ENCODE assay signal across 9 mouse cellular contexts in genomic region chr2:120076076-120076705, GRCm38 (mm10). TPM values are rescaled to one million over a fixed set of nuclear protein-coding genes. Genes with fewer than 3 reads are reported as not detected.
DNase-seq lines count a peak whose midpoint lies in the region; ATAC-seq and TF ChIP-seq lines count a peak whose summit lies in the region.
"Had no signal": no experiment of that assay in that cellular context is flagged by ENCODE, and none has a peak within 500 bp of the region (broad histone marks: within the 10 kb centered on the region; RNA-seq: fewer than 3 reads in every experiment).

No protein-coding gene starts in this region.

- no peak for TF ChIP-seq POLR2A in bone marrow macrophage, adult 2 months (IDR thresholded peaks at IDR 0.05; ENCODE audit: borderline replicate concordance, low read depth, low read length)

- peaks cover 44% of the 10 kb centered on the region for H3K27me3 ChIP-seq in E14TG2a.4 (ENCODE audit: insufficient read depth, low read length)
- peaks cover 59% of the 10 kb centered on the region for H3K27me3 ChIP-seq in forebrain, embryonic 10.5 days (ENCODE audit: poor library complexity, severe bottlenecking)
- H3K27me3 ChIP-seq in hindbrain, embryonic 13.5 days, result peaks cover 36% of the 10 kb centered on the region

- peak; percentile 57 for DNase-seq in forebrain, embryonic 10.5 days (ENCODE audit: extremely low spot score, low spot score)
- peak; percentile 42 to 51 for DNase-seq in left cerebral cortex, postnatal 25 days (ENCODE audit: low spot score in 2 of 2)
- DNase-seq in right cerebral cortex, postnatal 25 days, result peak; percentile 63
- DNase-seq in MN1 (ENCODE audit: low spot score), result no peak

- no peaks in the 10 kb centered on the region for H3K36me3 ChIP-seq in E14TG2a.4 (ENCODE audit: insufficient read depth, low read length)
- H3K36me3 ChIP-seq in forebrain, embryonic 10.5 days (replicated peaks), result no peaks in the 10 kb centered on the region
- H3K36me3 ChIP-seq in hindbrain, embryonic 13.5 days, result no peaks in the 10 kb centered on the region

- peak; percentile 72; the same call in 1 of the 2 replicates for ATAC-seq in hindbrain, embryonic 13.5 days (ENCODE audit: low FRiP score)
- peak; percentile 61 for ATAC-seq in megakaryocyte, adult 5-6 weeks (ENCODE audit: poor library complexity, severe bottlenecking)

- peak overlapping the region; percentile 78 for H3K4me3 ChIP-seq in E14TG2a.4 (replicated peaks; ENCODE audit: low read length)
- H3K4me3 ChIP-seq in bone marrow macrophage, adult 2 months (ENCODE audit: insufficient read depth, low read length), result peak overlapping the region; percentile 9; the same call in 1 of the 2 replicates
- H3K4me3 ChIP-seq in forebrain, embryonic 10.5 days, result peak overlapping the region; percentile 53
- peak overlapping the region; percentile 43 for H3K4me3 ChIP-seq in hindbrain, embryonic 13.5 days
- H3K4me3 ChIP-seq: myocyte had no signal

- no peak; the same call in 1 of the 2 replicates for TF ChIP-seq CTCF in E14TG2a.4 (conservative IDR thresholded peaks at IDR 0.05; ENCODE audit: low read length)
- TF ChIP-seq CTCF in bone marrow macrophage, adult 2 months (IDR thresholded peaks at IDR 0.05; ENCODE audit: low read depth, low read length), result no peak

- peak overlapping the region; percentile 2 for H3K9ac ChIP-seq in hindbrain, embryonic 13.5 days

- no peak overlapping the region for H3K27ac ChIP-seq in bone marrow macrophage, adult 2 months (ENCODE audit: insufficient read depth, low read depth, low read length)
- no peak overlapping the region for H3K27ac ChIP-seq in forebrain, embryonic 10.5 days
- H3K27ac ChIP-seq in hindbrain, embryonic 13.5 days, result no peak overlapping the region

- H3K4me2 ChIP-seq in hindbrain, embryonic 13.5 days, result peak overlapping the region; percentile 64

- H3K4me1 ChIP-seq in E14TG2a.4 (replicated peaks; ENCODE audit: low read depth, low read length), result peaks cover 31% of the 10 kb centered on the region
- H3K4me1 ChIP-seq in bone marrow macrophage, adult 2 months (ENCODE audit: control insufficient read depth, insufficient read depth, low read length), result 0 out of 2 replicates have a peak, but pooled peaks cover 2% of the 10 kb centered on the region
- H3K4me1 ChIP-seq in forebrain, embryonic 10.5 days, result peaks cover 14% of the 10 kb centered on the region
- peaks cover 11% of the 10 kb centered on the region for H3K4me1 ChIP-seq in hindbrain, embryonic 13.5 days (replicated peaks)

- no peaks in the 10 kb centered on the region for H3K9me3 ChIP-seq in E14TG2a.4 (ENCODE audit: low read length)
- H3K9me3 ChIP-seq in forebrain, embryonic 10.5 days, result no peaks in the 10 kb centered on the region
- no peaks in the 10 kb centered on the region for H3K9me3 ChIP-seq in hindbrain, embryonic 13.5 days

- intact Hi-C loops in left cerebral cortex, postnatal 25 days (cut with DNase I), result loop anchor here (5.0 kb wide), 1 partner anchor 104 kb away; the partner anchor contains the start of gene Mapkbp1

- WGBS in forebrain, embryonic 10.5 days, result 1% methylated on average over 36 of the region's 36 CpGs
- 2% methylated on average over 36 of the region's 36 CpGs for WGBS in hindbrain, embryonic 13.5 days

RNA-seq across cellular contexts. Expression of gene Pla2g4b, which starts 43.0 kb away (rescaled TPM):
- polyA plus RNA-seq in bone marrow macrophage, adult 2 months (2012; ENCODE audit: insufficient read depth, insufficient read length, missing spikeins), result 1.3 and 1.4 TPM in 2 replicates
- polyA plus RNA-seq in forebrain, embryonic 10.5 days (2016; fragmentation: Nextera tagmentation; extraction: Ambion mirVana), result 2.0 and 2.6 TPM in 2 replicates
- 3.7 and 4.1 TPM in 2 replicates for polyA plus RNA-seq in hindbrain, embryonic 13.5 days (2015; fragmentation: Nextera tagmentation; extraction: Ambion mirVana)
- 1 to 10 TPM; 2.1 to 3.0 TPM for total RNA-seq in left cerebral cortex, postnatal 25 days (2021)
- total RNA-seq in megakaryocyte, adult 5-6 weeks (2015), result 0.43 and 1.3 TPM in 2 replicates
- total RNA-seq in megakaryocyte, adult 5-6 weeks (2017), result 0.12 and 0.66 TPM in 2 replicates

RNA-seq across cellular contexts. Expression of gene Gm28042, which starts 48.9 kb away (rescaled TPM):
- polyA plus RNA-seq in bone marrow macrophage, adult 2 months (2012; ENCODE audit: insufficient read depth, insufficient read length, missing spikeins), result 0.25 TPM in 1 of 2 replicates, not detected in the other
- 4.2 and 5.9 TPM in 2 replicates for polyA plus RNA-seq in forebrain, embryonic 10.5 days (2016; fragmentation: Nextera tagmentation; extraction: Ambion mirVana)
- polyA plus RNA-seq in hindbrain, embryonic 13.5 days (2015; fragmentation: Nextera tagmentation; extraction: Ambion mirVana), result 5.2 and 5.6 TPM in 2 replicates
- total RNA-seq in left cerebral cortex, postnatal 25 days (2021), result 1 to 10 TPM in 1 of 2 experiments, under 1 TPM in 1; 0.78 to 1.9 TPM
- 0.80 and 1.7 TPM in 2 replicates for total RNA-seq in megakaryocyte, adult 5-6 weeks (2015)
- total RNA-seq in megakaryocyte, adult 5-6 weeks (2017), result 0.15 and 0.37 TPM in 2 replicates

RNA-seq across cellular contexts. Expression of gene Jmjd7, which starts 48.9 kb away (rescaled TPM):
- polyA plus RNA-seq in bone marrow macrophage, adult 2 months (2012; ENCODE audit: insufficient read depth, insufficient read length, missing spikeins), result 2.4 and 2.8 TPM in 2 replicates
- polyA plus RNA-seq in forebrain, embryonic 10.5 days (2016; fragmentation: Nextera tagmentation; extraction: Ambion mirVana), result 22.3 and 24.9 TPM in 2 replicates
- 23.5 and 25.9 TPM in 2 replicates for polyA plus RNA-seq in hindbrain, embryonic 13.5 days (2015; fragmentation: Nextera tagmentation; extraction: Ambion mirVana)
- 1 to 10 TPM; 3.5 to 4.3 TPM for total RNA-seq in left cerebral cortex, postnatal 25 days (2021)
- 4.5 and 8.0 TPM in 2 replicates for total RNA-seq in megakaryocyte, adult 5-6 weeks (2015)
- 2.3 and 5.4 TPM in 2 replicates for total RNA-seq in megakaryocyte, adult 5-6 weeks (2017)

Comparison
In these comparisons a context has a peak if more than half of its experiments do, and no peak if none do; other contexts are left out.
1. H3K4me3 ChIP-seq: peak in every context shown above with its lines; median percentile 78 in E14TG2a.4; 53 in forebrain, embryonic 10.5 days; 43 in hindbrain, embryonic 13.5 days; 9 in bone marrow macrophage, adult 2 months.